Mouse (Mus musculus) forebrain, embryonic 12.5 days (tissue): Measurements from ENCODE around the gene Erbb3. TPM values are rescaled to one million over a fixed set of nuclear protein-coding genes. Genes with fewer than 3 reads are reported as not detected.
A peak's percentile ranks its signal among the peaks of the same experiment; 100 is the strongest.
"Not testable (repeated sequence)": the region's sequence is repeated elsewhere in the genome, so short reads cannot be mapped to it uniquely, and the experiment has no call there.

Experiments
- ATAC-seq: fragments of 200-750 bp; cut with Nextera tagmentation; 2 replicates; pipeline ENCODE4 v1.8.0; 2017; ENCODE audit warnings: moderate TSS enrichment; ENCODE audit not compliant: low FRiP score
- H3K27ac ChIP-seq: fragments of 300-500 bp; sonication (generic); 2 replicates; pipeline ENCODE4 v1.5.1; 2016; ENCODE audit warnings: mild to moderate bottlenecking
- H3K27me3 ChIP-seq: fragments of 300-500 bp; sonication (generic); 2 replicates; pipeline ENCODE4 v1.6.1; 2016; ENCODE audit warnings: mild to moderate bottlenecking
- H3K36me3 ChIP-seq: fragments of 300-500 bp; sonication (generic); replicated peaks from 2 replicates; pipeline ENCODE4 v1.6.1; 2016; ENCODE audit warnings: mild to moderate bottlenecking
- H3K4me1 ChIP-seq: fragments of 300-500 bp; sonication (generic); 2 replicates; pipeline ENCODE4 v1.6.1; 2016
- H3K4me2 ChIP-seq: fragments of 300-500 bp; sonication (generic); 2 replicates; pipeline ENCODE4 v1.6.1; 2016; ENCODE audit warnings: mild to moderate bottlenecking, moderate library complexity
- H3K4me3 ChIP-seq: fragments of 300-500 bp; sonication (generic); replicated peaks from 2 replicates; pipeline ENCODE4 v1.5.1; 2016; ENCODE audit warnings: mild to moderate bottlenecking
- H3K9ac ChIP-seq: fragments of 300-500 bp; sonication (generic); 2 replicates; pipeline ENCODE4 v1.6.1; 2016; ENCODE audit warnings: mild to moderate bottlenecking
- H3K9me3 ChIP-seq: fragments of 300-500 bp; sonication (generic); 2 replicates; pipeline ENCODE4 v1.6.1; 2016
- WGBS: fragments of 180-500 bp; shearing (Covaris S2); methylation state at CpG from one replicate; pipeline ENCODE4 v1.1.7; 2016; 5-methylcytosine and 5-hydroxymethylcytosine counted together
- polyA plus RNA-seq: library from polyadenylated mRNA; unstranded; fragments of >200 nt; fragmentation: Nextera tagmentation; extraction: Ambion mirVana; gene quantifications from 2 replicates; pipeline ENCODE4 v1.2.1, GENCODE M21; 2016

Gene Erbb3
- 2.0 TPM in 2 replicates for polyA plus RNA-seq

- ATAC-seq: peak; percentile 40; the same call in 1 of the 2 replicates
- H3K4me2 ChIP-seq: peak within 1 kb of the TSS; percentile 98
- H3K9me3 ChIP-seq: no peaks in the 10 kb centered on the region
- no peaks in the 10 kb centered on the region for H3K36me3 ChIP-seq
- peak within 1 kb of the TSS; percentile 67 for H3K4me3 ChIP-seq
- peak within 1 kb of the TSS; percentile 64 for H3K9ac ChIP-seq
- under 1% methylated on average over 34 of the region's 43 CpGs for WGBS
- H3K4me1 ChIP-seq: peaks cover 17% of the 10 kb centered on the region
- H3K27me3 ChIP-seq: peaks cover 65% of the 10 kb centered on the region
- H3K27ac ChIP-seq: 0 out of 2 replicates have a peak within 1 kb of the TSS, but pooled peaks have one; percentile 19
Measured at GRCm38 (mm10) chr10:128589464-128590192, at the start of gene Erbb3. TSS of gene Erbb3 (minus strand) at chr10:128589652.

- H3K4me2 ChIP-seq: 0 out of 2 replicates have a peak overlapping the region, but pooled peaks have one; percentile 1
- H3K27ac ChIP-seq: no peak overlapping the region
- peaks cover 51% of the 10 kb centered on the region for H3K36me3 ChIP-seq
- WGBS: 7% methylated on average over 11 of the region's 11 CpGs
- peaks cover 9% of the 10 kb centered on the region; the same call in 1 of the 2 replicates for H3K4me1 ChIP-seq
- no peaks in the 10 kb centered on the region for H3K27me3 ChIP-seq
- no peaks in the 10 kb centered on the region for H3K9me3 ChIP-seq
- no peak overlapping the region for H3K4me3 ChIP-seq
- no peak overlapping the region for H3K9ac ChIP-seq
- no peak for ATAC-seq
Measured at GRCm38 (mm10) chr10:128637011-128637410, 47.6 kb upstream of the Erbb3 start.

- Histone ChIP-seq H3K27me3 (no peaks in the 10 kb centered on the region), H3K4me3 (no peak overlapping the region), H3K36me3 (peaks cover 51% of the 10 kb centered on the region), H3K9ac (no peak overlapping the region), H3K4me1 (peaks cover 9% of the 10 kb centered on the region; the same call in 1 of the 2 replicates), H3K27ac (no peak overlapping the region), H3K4me2 (no peak overlapping the region), H3K9me3 (no peaks in the 10 kb centered on the region)
- WGBS: 48% methylated on average over 6 of the region's 6 CpGs
- no peak for ATAC-seq
Measured at GRCm38 (mm10) chr10:128636561-128636960, 47.1 kb upstream of the Erbb3 start.

GRCm38 (mm10) chr10:128635697-128636096, 46.2 kb upstream of the Erbb3 start:
- H3K9me3 ChIP-seq: no peaks in the 10 kb centered on the region
- ATAC-seq: no peak
- no peak overlapping the region for H3K9ac ChIP-seq
- peaks cover 44% of the 10 kb centered on the region for H3K36me3 ChIP-seq
- WGBS: 95% methylated on average over 13 of the region's 13 CpGs
- no peak overlapping the region for H3K27ac ChIP-seq
- H3K4me2 ChIP-seq: no peak overlapping the region
- H3K4me3 ChIP-seq: no peak overlapping the region
- H3K27me3 ChIP-seq: no peaks in the 10 kb centered on the region
- H3K4me1 ChIP-seq: peaks cover 9% of the 10 kb centered on the region; the same call in 1 of the 2 replicates

GRCm38 (mm10) chr10:128631571-128631970, 42.1 kb upstream of the Erbb3 start:
- Histone ChIP-seq H3K36me3 (peaks cover 33% of the 10 kb centered on the region), H3K4me3 (no peak overlapping the region), H3K9me3 (no peaks in the 10 kb centered on the region), H3K9ac (no peak overlapping the region), H3K4me1 (no peaks in the 10 kb centered on the region), H3K4me2 (no peak overlapping the region), H3K27me3 (0 out of 2 replicates have a peak, but pooled peaks cover 9% of the 10 kb centered on the region), H3K27ac (no peak overlapping the region)
- 19% methylated on average over 6 of the region's 6 CpGs for WGBS
- no peak for ATAC-seq

- 93% methylated on average over 5 of the region's 5 CpGs for WGBS
- H3K4me3 ChIP-seq, H3K4me1 ChIP-seq, H3K9me3 ChIP-seq, H3K27ac ChIP-seq, H3K4me2 ChIP-seq, ATAC-seq, H3K9ac ChIP-seq, H3K27me3 ChIP-seq: not testable (repeated sequence)
- H3K36me3 ChIP-seq: peaks cover 25% of the 10 kb centered on the region
Measured at GRCm38 (mm10) chr10:128630306-128630705, 40.9 kb upstream of the Erbb3 start.

GRCm38 (mm10) chr10:128629746-128630145, 40.3 kb upstream of the Erbb3 start:
- no peak for ATAC-seq
- peaks cover 9% of the 10 kb centered on the region for H3K4me1 ChIP-seq
- H3K9me3 ChIP-seq: no peaks in the 10 kb centered on the region
- 87% methylated on average over 2 of the region's 2 CpGs for WGBS
- H3K36me3 ChIP-seq: peaks cover 25% of the 10 kb centered on the region
- H3K27ac ChIP-seq: no peak overlapping the region
- H3K27me3 ChIP-seq: 0 out of 2 replicates have a peak, but pooled peaks cover 9% of the 10 kb centered on the region
- H3K9ac ChIP-seq: no peak overlapping the region
- no peak overlapping the region for H3K4me2 ChIP-seq
- H3K4me3 ChIP-seq: no peak overlapping the region

GRCm38 (mm10) chr10:128627398-128628317, 38.2 kb upstream of the Erbb3 start:
- 87% methylated on average over 10 of the region's 10 CpGs for WGBS
- Histone ChIP-seq H3K4me1 (peaks cover 10% of the 10 kb centered on the region), H3K9ac (no peak overlapping the region), H3K27me3 (0 out of 2 replicates have a peak, but pooled peaks cover 9% of the 10 kb centered on the region), H3K36me3 (peaks cover 30% of the 10 kb centered on the region), H3K4me3 (no peak overlapping the region), H3K4me2 (no peak overlapping the region), H3K27ac (no peak overlapping the region), H3K9me3 (no peaks in the 10 kb centered on the region)
- no peak for ATAC-seq

- 1% methylated on average over 40 of the region's 40 CpGs for WGBS
- Histone ChIP-seq H3K9ac (peak within 1 kb of the TSS; percentile 84), H3K27ac (peak within 1 kb of the TSS; percentile 43), H3K36me3 (peaks cover 29% of the 10 kb centered on the region), H3K4me2 (peak within 1 kb of the TSS; percentile 85), H3K9me3 (no peaks in the 10 kb centered on the region), H3K4me3 (peak within 1 kb of the TSS; percentile 83), H3K4me1 (peaks cover 10% of the 10 kb centered on the region), H3K27me3 (0 out of 2 replicates have a peak, but pooled peaks cover 9% of the 10 kb centered on the region)
- ATAC-seq: peak; percentile 97
Measured at GRCm38 (mm10) chr10:128626311-128627310, 37.2 kb upstream of the Erbb3 start, which contains the start of gene Rps26. TSS of gene Rps26 (minus strand) at chr10:128626747.

GRCm38 (mm10) chr10:128625287-128625894, 35.9 kb upstream of the Erbb3 start:
- Histone ChIP-seq H3K9ac (peak overlapping the region; percentile 84), H3K36me3 (peaks cover 29% of the 10 kb centered on the region), H3K4me3 (peak overlapping the region; percentile 83), H3K27me3 (0 out of 2 replicates have a peak, but pooled peaks cover 9% of the 10 kb centered on the region), H3K4me2 (peak overlapping the region; percentile 85), H3K4me1 (peaks cover 10% of the 10 kb centered on the region), H3K9me3 (no peaks in the 10 kb centered on the region), H3K27ac (0 out of 2 replicates have a peak overlapping the region, but pooled peaks have one; percentile 9)
- no peak for ATAC-seq
- WGBS: 48% methylated on average over 7 of the region's 7 CpGs

- H3K4me3 ChIP-seq, H3K27ac ChIP-seq, ATAC-seq, H3K27me3 ChIP-seq, H3K9ac ChIP-seq, H3K4me1 ChIP-seq, H3K4me2 ChIP-seq, H3K9me3 ChIP-seq: not testable (repeated sequence)
- H3K36me3 ChIP-seq: peaks cover 29% of the 10 kb centered on the region
- 87% methylated on average over 4 of the region's 4 CpGs for WGBS
Measured at GRCm38 (mm10) chr10:128623106-128623613, 33.7 kb upstream of the Erbb3 start.
